Mouse (Mus musculus) thymus, postnatal 10 days (tissue): Measurements from ENCODE around the gene Uvrag.
A peak's percentile ranks its signal among the peaks of the same experiment; 100 is the strongest.

Experiments used
- DNase-seq, 2 experiments: peaks; one replicate each; pipeline ENCODE4 v3.0.0; 2021; ENCODE audit warnings: low spot score in 2 of 2

Uvrag gene

DNA sequence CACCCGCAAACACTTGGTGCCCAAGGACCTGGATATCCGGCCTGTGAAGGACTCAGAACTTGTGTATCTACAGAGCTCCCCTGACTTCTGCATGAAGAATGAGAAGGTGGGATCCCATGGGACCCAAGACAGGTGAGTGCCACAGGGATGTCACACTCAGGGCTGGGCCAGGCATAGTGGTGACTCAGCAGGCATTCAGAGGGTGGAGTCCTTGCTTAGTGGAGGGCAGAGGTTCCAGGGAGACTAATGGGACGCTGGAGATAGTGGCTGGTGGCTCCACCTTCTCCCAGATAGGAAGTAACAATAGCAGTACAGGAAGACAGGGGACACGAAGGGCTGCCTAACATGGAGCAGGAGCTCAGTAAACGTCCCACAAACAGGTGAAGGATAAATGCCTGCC lies 290.6 kb downstream of the Uvrag start:
- no peak for DNase-seq

- no peak for DNase-seq
Measured at GRCm38 (mm10) chr7:98848899-98849640, 291.9 kb downstream of the Uvrag start.

GRCm38 (mm10) chr7:98843649-98844048 lies 297.3 kb downstream of the Uvrag start:
- DNase-seq: no peak

DNA sequence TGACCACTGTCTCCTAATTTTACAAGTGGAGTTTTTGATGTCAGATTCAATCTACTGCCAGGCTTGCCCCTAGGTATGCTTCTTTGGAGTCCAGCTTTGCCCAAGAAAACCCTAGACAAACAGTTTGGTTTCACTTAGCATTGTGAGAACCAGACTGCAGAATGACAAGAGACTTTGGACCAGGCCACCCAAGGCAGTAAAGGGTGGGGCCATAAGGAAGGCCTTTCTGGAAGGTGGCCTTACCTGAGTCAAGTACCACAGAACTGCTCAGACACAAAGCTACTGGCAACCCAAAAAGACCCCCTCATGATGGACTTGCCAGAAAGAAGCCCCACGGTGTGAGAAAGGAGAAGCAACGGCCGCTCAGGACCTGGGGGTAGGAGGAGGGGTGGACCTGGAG lies 297.9 kb downstream of the Uvrag start:
- no peak for DNase-seq

DNA sequence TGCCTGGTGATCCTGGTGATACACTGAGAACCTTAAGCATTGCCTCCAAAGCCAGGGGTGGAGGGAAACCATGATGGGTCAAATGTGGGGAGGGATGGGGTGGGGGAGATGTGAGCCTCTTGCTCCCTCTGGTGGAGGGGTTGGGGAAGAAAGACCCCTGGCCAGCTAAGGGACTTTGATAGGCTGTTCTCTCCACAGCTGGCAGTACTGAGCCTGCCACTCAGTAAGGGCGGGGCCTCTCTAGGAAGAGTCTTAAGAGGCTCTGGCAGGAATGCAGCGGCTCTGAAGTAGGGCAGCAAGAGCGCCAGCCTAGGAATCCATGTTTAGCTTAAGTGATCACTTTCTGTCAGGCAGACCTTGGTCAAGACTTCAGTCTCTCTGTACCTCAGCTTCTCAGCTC lies 299.1 kb downstream of the Uvrag start:
- DNase-seq: no peak

- no peak for DNase-seq
Measured at GRCm38 (mm10) chr7:98840771-98841170, 300.2 kb downstream of the Uvrag start.

DNA sequence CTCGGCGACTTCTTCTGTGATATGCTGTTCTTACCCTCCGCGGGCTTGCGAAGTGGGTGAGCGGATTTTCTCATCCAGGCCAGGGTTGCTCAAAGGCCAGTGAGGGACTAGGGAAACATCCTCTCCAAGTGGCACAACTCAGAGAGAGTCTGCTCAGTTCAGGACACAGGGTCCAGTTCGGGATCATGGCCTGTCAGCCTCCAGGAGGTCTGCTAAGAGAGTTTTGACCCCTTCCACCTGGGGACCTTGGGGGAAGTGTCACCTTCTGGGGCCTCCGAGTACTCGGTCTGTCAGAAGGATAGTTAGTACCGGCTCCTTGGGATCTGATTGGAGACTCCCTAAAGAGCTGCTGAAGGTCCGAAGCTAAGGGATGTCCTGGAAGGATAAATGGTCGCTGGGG lies 301.6 kb downstream of the Uvrag start:
- no peak for DNase-seq

- DNase-seq: peak in 1 of 2 experiments; percentile 61
Measured at GRCm38 (mm10) chr7:98838729-98839141, 302.2 kb downstream of the Uvrag start.

DNA sequence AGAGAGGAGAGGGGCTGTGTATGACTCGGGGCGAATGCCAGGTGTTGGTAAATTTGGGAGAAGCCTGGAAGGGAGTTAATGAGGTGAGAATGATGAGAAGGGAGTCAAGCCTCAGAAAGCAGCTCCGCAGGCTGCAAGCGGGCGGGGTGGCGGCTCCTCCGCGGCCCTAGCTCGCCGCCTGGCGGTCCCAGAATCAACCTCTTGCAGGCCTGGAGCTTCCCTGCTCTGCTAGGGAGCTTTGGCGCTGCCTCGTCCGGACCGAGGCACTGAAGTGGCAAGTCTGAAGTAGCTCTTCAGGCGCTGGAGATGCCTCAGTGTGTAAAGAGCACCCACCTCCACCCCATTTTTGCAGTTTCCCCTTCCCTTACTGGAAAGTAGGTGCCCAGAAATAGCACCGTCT lies 303.0 kb downstream of the Uvrag start:
- DNase-seq: peak; percentile 40 to 64

- DNase-seq: peak; percentile 26 to 80
Measured at GRCm38 (mm10) chr7:98836646-98837045, 304.3 kb downstream of the Uvrag start.

- no peak for DNase-seq
Measured at GRCm38 (mm10) chr7:98835519-98836441, 305.2 kb downstream of the Uvrag start.
